Mouse (Mus musculus): ENCODE data around the gene Katnbl1.

GRCm38 (mm10) chr2:112430403-112430802 is 51.4 kb downstream of the Katnbl1 start:
- TF ChIP-seq CTCF (IDR thresholded peaks at IDR 0.05; ENCODE audit: low read depth), result no peak
- TF ChIP-seq EP300 (IDR thresholded peaks at IDR 0.05; ENCODE audit: low read depth), result no peak

Data from heart, postnatal 0 days (tissue).